Mouse (Mus musculus) heart, embryonic 15.5 days (tissue): ENCODE measurements around the gene Fmc1. TPM values are rescaled to one million over a fixed set of nuclear protein-coding genes. Genes with fewer than 3 reads are reported as not detected.
A peak's percentile ranks its signal among the peaks of the same experiment; 100 is the strongest.
"Not testable (repeated sequence)": the region's sequence is repeated elsewhere in the genome, so short reads cannot be mapped to it uniquely, and the experiment has no call there.

Experiments
- ATAC-seq: fragments of 200-750 bp; cut with Nextera tagmentation; replicated peaks from 2 replicates; pipeline ENCODE4 v1.8.0; 2017; ENCODE audit warnings: low read depth, moderate TSS enrichment; ENCODE audit not compliant: insufficient number of reproducible peaks, insufficient read depth, low FRiP score
- H3K27ac ChIP-seq: fragments of 300-500 bp; sonication (generic); 2 replicates; pipeline ENCODE4 v1.5.1; 2015; ENCODE audit warnings: mild to moderate bottlenecking, inconsistent platforms
- H3K27me3 ChIP-seq: fragments of 300-500 bp; sonication (generic); 2 replicates; pipeline ENCODE4 v1.6.1; 2015; ENCODE audit warnings: inconsistent platforms
- H3K36me3 ChIP-seq: fragments of 300-500 bp; sonication (generic); 2 replicates; pipeline ENCODE4 v1.6.1; 2015; ENCODE audit warnings: mild to moderate bottlenecking, inconsistent platforms
- H3K4me1 ChIP-seq: fragments of 300-500 bp; sonication (generic); replicated peaks from 2 replicates; pipeline ENCODE4 v1.6.1; 2015; ENCODE audit warnings: inconsistent platforms
- H3K4me2 ChIP-seq: fragments of 300-500 bp; sonication (generic); 2 replicates; pipeline ENCODE4 v1.6.1; 2015; ENCODE audit warnings: inconsistent platforms, mild to moderate bottlenecking, moderate library complexity
- H3K4me3 ChIP-seq: fragments of 300-500 bp; sonication (generic); 2 replicates; pipeline ENCODE4 v1.5.1; 2015; ENCODE audit warnings: mild to moderate bottlenecking, inconsistent platforms
- H3K9ac ChIP-seq: fragments of 300-500 bp; sonication (generic); 2 replicates; pipeline ENCODE4 v1.6.1; 2015; ENCODE audit warnings: mild to moderate bottlenecking, inconsistent platforms
- H3K9me3 ChIP-seq: fragments of 300-500 bp; sonication (generic); replicated peaks from 2 replicates; pipeline ENCODE4 v1.6.1; 2016; ENCODE audit warnings: inconsistent platforms
- WGBS: fragments of 180-500 bp; shearing (Covaris S2); methylation state at CpG from one replicate; pipeline ENCODE4 v1.1.7; 2015; ENCODE audit warnings: mixed read lengths; 5-methylcytosine and 5-hydroxymethylcytosine counted together
- polyA plus RNA-seq: library from polyadenylated mRNA; unstranded; fragments of >200 nt; fragmentation: Nextera tagmentation; extraction: Ambion mirVana; gene quantifications from 2 replicates; pipeline ENCODE4 v1.2.1, GENCODE M21; 2015

The Fmc1 gene
- polyA plus RNA-seq, 1 experiment from 2014 or later, result 292 TPM

DNA sequence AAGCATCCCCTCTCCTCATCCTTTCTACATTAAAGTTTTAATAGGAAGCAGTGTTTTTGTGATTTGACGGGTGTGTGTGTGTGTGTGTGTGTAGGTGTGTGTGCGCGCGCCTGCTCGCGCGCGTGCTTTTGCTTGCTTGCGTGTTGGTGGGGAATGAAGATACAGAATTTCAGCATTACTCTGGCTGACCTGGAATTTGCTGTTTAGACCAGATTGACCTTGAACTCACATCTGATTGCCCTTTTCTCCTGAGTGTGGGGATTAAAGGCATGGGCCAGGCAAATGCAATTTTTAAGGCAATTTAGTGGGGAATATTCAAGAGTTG is 2.0 kb downstream of the Fmc1 start:
- no peaks in the 10 kb centered on the region for H3K9me3 ChIP-seq
- WGBS, result under 1% methylated on average over 9 of the region's 9 CpGs
- peaks cover 12% of the 10 kb centered on the region for H3K36me3 ChIP-seq
- H3K4me3 ChIP-seq, result peak overlapping the region; percentile 98
- H3K4me2 ChIP-seq, result peak overlapping the region; percentile 71
- no peaks in the 10 kb centered on the region for H3K27me3 ChIP-seq
- ATAC-seq, result no peak
- H3K9ac ChIP-seq, result peak overlapping the region; percentile 99
- H3K27ac ChIP-seq, result peak overlapping the region; percentile 100
- peaks cover 13% of the 10 kb centered on the region; the same call in 1 of the 2 replicates for H3K4me1 ChIP-seq

DNA sequence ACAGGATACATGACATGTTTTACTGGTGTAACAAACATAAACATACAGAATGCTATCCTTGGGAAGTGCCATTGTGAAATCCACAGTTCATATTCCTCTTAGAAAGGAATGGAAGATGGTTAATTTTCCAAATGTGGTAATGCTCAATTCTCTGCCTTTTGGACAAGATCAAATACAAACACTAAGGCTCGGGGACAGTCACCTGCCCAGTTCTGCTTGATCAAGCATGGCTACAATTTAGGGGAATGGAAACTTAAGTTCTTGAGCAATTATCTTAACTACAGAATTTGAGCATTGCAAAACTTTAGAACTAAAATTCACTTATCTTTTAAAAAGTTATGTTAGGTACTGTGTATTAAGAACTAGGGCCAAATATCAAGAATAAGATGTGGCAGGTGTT is 2.5 kb downstream of the Fmc1 start:
- peak overlapping the region; percentile 100 for H3K27ac ChIP-seq
- H3K9me3 ChIP-seq, result no peaks in the 10 kb centered on the region
- H3K4me1 ChIP-seq, result peaks cover 13% of the 10 kb centered on the region; the same call in 1 of the 2 replicates
- peak overlapping the region; percentile 99 for H3K9ac ChIP-seq
- 86% methylated on average over 1 of the region's 1 CpGs for WGBS
- H3K4me3 ChIP-seq, result peak overlapping the region; percentile 98
- no peaks in the 10 kb centered on the region for H3K27me3 ChIP-seq
- H3K4me2 ChIP-seq, result peak overlapping the region; percentile 71
- peaks cover 13% of the 10 kb centered on the region for H3K36me3 ChIP-seq
- no peak for ATAC-seq

DNA sequence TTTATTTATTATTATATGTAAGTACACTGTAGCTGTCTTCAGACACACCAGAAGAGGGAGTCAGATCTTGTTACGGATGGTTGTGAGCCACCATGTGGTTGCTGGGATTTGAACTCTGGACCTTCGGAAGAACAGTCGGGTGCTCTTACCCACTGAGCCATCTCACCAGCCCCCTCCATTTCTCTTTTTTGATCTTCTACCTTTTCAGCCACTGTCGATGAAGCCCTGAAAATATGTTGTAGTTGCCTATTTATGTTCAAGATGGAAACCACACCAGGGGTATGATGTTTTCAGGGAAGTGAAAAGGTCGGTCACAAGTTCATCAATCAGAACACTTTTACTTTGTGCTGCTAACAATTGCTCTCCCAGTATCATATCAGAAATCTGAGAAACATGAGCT is 10.8 kb downstream of the Fmc1 start:
- not testable (repeated sequence) for ATAC-seq, H3K27me3 ChIP-seq, H3K4me3 ChIP-seq, H3K27ac ChIP-seq, H3K4me2 ChIP-seq, H3K9ac ChIP-seq, H3K9me3 ChIP-seq
- H3K4me1 ChIP-seq, result peaks cover 11% of the 10 kb centered on the region
- H3K36me3 ChIP-seq, result peaks cover 11% of the 10 kb centered on the region
- WGBS, result 89% methylated on average over 5 of the region's 5 CpGs

DNA sequence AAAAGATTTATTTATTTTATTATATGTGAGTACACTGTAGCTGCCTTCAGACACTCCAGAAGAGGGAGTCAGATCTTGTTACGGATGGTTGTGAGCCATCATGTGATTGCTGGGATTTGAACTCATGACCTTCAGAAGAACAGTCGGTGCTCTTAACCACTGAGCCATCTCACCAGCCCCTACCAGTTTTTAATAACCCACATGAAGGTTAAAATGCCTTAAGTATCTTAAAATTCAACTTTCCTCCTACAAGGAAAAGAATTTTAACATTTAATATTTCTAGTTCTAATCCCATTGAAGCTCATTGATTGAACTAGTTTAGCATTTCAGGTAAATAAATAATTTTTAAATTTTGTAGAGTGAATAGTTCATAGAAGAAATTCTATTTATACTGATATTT is 13.7 kb downstream of the Fmc1 start:
- H3K4me2 ChIP-seq, H3K9ac ChIP-seq, H3K27me3 ChIP-seq, ATAC-seq, H3K4me3 ChIP-seq, H3K27ac ChIP-seq, H3K9me3 ChIP-seq, H3K36me3 ChIP-seq: not testable (repeated sequence)
- 78% methylated on average over 2 of the region's 2 CpGs for WGBS
- peaks cover 16% of the 10 kb centered on the region for H3K4me1 ChIP-seq

DNA sequence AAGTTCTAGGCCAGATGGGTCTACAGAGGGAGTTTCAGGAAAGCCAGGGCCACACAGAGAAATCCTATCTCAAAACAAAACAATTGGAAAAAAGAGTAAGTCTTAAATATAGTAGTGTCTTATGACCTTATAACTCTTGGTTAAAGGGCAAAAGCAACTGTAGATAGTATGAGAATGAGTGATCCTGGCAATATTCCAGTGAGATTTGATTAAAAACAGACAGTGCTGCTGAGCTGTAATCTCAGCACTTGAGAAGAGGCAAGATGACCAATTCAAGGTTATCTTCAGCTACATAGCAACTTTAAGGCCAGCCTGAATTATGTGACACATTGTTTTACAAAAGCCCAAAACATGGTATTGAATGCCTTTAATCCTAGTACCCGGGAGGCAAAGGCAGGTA is 14.4 kb downstream of the Fmc1 start:
- H3K9me3 ChIP-seq, result no peaks in the 10 kb centered on the region
- H3K9ac ChIP-seq, result no peak overlapping the region
- no peak overlapping the region for H3K4me2 ChIP-seq
- H3K27me3 ChIP-seq, result no peaks in the 10 kb centered on the region
- H3K4me1 ChIP-seq, result peaks cover 16% of the 10 kb centered on the region
- H3K4me3 ChIP-seq, result no peak overlapping the region
- H3K27ac ChIP-seq, result peak overlapping the region; percentile 50
- no peaks in the 10 kb centered on the region for H3K36me3 ChIP-seq
- 35% methylated on average over 1 of the region's 1 CpGs for WGBS
- no peak for ATAC-seq

DNA sequence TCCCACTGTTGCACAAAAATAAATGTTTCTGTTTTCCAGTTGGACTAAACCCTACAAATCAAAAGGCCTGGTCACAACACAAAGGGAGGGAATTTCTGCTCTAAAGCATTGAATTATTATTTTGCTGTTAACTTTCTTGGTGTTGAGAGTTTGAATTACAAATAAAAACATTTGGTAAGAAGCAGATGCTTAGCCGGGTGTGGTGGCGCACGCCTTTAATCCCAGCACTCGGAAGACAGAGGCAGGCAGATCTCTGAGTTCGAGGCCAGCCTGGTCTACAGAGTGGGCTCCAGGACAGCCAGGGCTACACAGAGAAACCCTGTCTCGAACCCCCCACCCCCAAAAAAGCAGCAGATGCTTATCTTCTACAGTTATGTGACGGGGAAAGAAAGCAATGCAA is 15.3 kb downstream of the Fmc1 start:
- H3K36me3 ChIP-seq, H3K4me2 ChIP-seq, H3K27me3 ChIP-seq, H3K9ac ChIP-seq, H3K4me3 ChIP-seq, ATAC-seq, H3K9me3 ChIP-seq: not testable (repeated sequence)
- 95% methylated on average over 7 of the region's 7 CpGs for WGBS
- Histone ChIP-seq H3K4me1 (peaks cover 16% of the 10 kb centered on the region), H3K27ac (peak overlapping the region; percentile 50; the same call in 1 of the 2 replicates)

DNA sequence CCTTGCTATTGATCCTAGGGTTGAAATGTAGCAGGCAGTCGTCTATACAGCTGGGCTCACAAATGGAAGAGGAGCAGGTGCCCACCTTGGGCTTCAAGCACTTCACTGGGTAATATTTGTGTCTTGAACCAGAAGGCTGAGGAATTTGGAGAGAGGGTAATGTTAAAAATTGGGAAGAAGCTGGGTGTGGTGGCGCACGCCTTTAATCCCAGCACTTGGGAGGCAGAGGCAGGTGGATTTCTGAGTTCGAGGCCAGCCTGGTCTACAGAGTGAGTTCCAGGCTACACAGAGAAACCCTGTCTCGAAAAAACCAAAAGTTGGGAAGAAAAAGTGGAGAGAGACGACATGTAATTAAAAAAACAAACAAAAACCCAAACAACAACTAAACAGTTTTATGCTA is 16.5 kb downstream of the Fmc1 start:
- not testable (repeated sequence) for H3K36me3 ChIP-seq, H3K9me3 ChIP-seq, H3K27me3 ChIP-seq, ATAC-seq
- Histone ChIP-seq H3K9ac (peak overlapping the region; percentile 80), H3K4me3 (peak overlapping the region; percentile 80), H3K27ac (peak overlapping the region; percentile 99), H3K4me1 (peaks cover 26% of the 10 kb centered on the region), H3K4me2 (peak overlapping the region; percentile 62)
- 84% methylated on average over 6 of the region's 6 CpGs for WGBS

DNA sequence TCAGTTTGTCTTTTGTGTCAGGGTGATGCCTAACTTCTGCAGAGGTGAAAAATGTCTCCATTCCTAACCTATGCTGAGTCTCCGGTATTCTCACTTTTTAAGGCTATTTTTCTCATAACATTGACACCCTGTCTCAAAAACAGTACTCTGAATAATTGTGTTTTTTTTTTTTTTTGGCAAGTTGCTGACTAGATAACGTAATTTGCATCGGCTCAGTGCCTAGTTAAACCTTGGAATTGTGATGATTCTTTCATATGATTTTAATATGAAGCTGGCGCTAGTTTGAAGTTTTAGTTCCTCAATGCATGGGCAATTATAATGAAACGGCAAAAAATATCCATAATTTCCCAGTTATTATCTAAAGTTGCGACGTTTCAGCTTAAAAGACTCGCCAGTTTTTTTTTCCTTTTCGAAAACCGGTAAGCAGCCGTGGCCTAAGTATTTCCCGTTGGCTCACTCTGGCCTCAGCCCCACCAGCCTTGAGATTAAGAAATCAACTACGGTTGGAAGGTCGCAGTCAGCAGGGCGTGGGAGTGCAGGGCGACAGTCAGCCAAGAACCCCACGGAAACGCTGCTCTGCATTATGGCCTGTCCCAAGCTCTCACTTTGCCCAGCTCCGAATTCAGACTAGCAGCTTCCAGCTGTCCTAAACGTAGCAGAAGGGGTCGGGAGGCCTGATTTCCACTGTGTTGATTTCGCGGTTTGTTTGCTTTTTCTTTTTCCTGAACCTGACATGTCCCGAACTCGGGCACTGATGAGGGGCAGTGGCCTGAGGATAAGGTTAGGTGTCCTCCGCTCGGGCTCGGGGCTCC is 17.2 kb downstream of the Fmc1 start:
- no peaks in the 10 kb centered on the region for H3K9me3 ChIP-seq
- 0 out of 2 replicates have a peak, but pooled peaks cover under 1% of the 10 kb centered on the region for H3K36me3 ChIP-seq
- peak overlapping the region; percentile 80 for H3K4me3 ChIP-seq
- peak overlapping the region; percentile 80 for H3K9ac ChIP-seq
- peaks cover 27% of the 10 kb centered on the region for H3K4me1 ChIP-seq
- H3K4me2 ChIP-seq, result peak overlapping the region; percentile 62
- ATAC-seq, result peak; percentile 44
- 5% methylated on average over 28 of the region's 28 CpGs for WGBS
- no peaks in the 10 kb centered on the region for H3K27me3 ChIP-seq
- H3K27ac ChIP-seq, result peak overlapping the region; percentile 99

DNA sequence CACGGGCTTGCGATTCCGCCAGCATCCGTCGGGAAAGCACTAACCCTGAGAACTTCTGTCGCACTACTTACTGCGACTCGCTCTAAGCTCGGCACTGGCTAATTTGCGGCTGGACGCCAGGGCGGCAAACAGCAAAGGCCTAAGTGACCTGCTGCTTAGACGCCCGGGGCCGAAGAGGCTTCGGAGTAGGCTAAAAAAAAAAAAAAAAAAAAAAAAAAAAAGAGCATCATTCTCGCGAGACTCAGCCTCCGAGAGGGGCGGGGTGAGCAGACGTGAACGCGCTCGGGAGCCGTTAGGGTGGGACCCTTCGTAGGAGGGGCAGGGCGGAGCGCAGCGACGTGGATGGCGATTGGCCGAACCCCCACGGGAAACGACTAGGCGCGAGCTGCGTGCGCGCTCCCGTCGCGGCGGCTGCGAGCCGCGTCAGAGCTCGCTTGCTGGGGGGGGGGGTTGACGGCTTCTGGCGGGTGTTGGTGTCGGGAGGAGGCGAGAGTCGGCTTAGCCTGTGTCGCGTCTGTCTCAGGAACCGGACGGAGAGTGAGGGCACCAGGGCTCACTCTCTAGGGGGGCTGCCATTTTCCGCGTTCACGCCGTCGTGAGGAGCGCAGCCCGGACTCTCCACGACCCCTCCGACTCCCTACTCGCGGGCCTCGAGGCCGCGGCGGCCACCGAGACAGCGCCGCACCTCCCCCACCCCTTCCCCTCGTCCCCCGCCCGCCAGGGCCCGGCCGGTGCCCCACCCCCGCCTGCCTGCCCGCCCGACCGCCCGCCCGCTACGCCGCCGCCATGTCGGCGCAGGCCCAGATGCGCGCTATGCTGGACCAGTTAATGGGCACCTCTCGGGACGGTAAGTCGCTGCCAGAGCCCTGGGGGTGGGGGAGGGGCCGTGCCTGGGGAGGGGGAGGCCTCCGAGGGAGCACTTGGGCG is 18.0 kb downstream of the Fmc1 start, which contains the start of gene Luc7l2:
Luc7l2 (plus strand) TSS at position 273 of the 927 bp plus-strand sequence.
- H3K36me3 ChIP-seq, result peaks cover 7% of the 10 kb centered on the region; the same call in 1 of the 2 replicates
- no peaks in the 10 kb centered on the region for H3K27me3 ChIP-seq
- peak within 1 kb of the TSS; percentile 62 for H3K4me2 ChIP-seq
- WGBS, result under 1% methylated on average over 79 of the region's 98 CpGs
- peaks cover 34% of the 10 kb centered on the region for H3K4me1 ChIP-seq
- peak within 1 kb of the TSS; percentile 85 for H3K9ac ChIP-seq
- H3K27ac ChIP-seq, result peak within 1 kb of the TSS; percentile 99
- H3K4me3 ChIP-seq, result peak within 1 kb of the TSS; percentile 80
- H3K9me3 ChIP-seq, result no peaks in the 10 kb centered on the region
- peak; percentile 93 for ATAC-seq

DNA sequence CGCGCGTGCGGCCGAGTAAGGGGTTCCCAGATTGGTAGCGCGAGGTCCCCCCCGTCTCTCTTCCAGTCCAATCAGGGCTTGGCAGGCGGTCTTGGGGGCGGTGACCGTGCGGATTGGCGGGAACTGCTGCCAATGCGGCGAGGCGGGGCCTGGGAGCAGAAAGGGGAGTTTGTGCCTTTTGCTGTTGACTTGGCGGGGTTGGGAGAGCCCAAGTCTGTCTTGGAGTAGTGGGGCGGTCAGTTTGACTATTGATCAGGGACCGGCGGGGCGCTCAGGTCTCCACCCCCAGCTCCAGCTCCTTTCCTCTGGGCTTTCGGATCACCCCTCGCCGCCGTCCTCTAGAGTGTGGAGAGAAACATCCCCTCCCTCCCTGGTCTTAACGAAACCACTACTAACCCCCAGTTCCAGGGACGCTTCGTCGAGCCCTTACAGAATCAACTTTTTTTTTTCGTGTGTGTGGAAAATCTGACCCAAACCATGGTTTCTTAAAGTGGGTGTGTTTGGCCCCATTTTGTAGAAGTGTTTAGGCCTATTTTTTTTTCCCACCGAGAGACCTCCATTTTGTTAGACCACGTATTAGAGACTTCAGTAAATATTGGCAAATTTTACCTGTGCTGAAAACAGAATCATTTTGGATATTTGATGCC is 18.8 kb downstream of the Fmc1 start:
- Histone ChIP-seq H3K4me1 (peaks cover 36% of the 10 kb centered on the region), H3K9ac (peak overlapping the region; percentile 85), H3K9me3 (no peaks in the 10 kb centered on the region), H3K27ac (peak overlapping the region; percentile 99), H3K4me3 (peak overlapping the region; percentile 80), H3K36me3 (peaks cover 8% of the 10 kb centered on the region; the same call in 1 of the 2 replicates), H3K4me2 (peak overlapping the region; percentile 55), H3K27me3 (no peaks in the 10 kb centered on the region)
- peak; percentile 91 for ATAC-seq
- under 1% methylated on average over 32 of the region's 32 CpGs for WGBS

DNA sequence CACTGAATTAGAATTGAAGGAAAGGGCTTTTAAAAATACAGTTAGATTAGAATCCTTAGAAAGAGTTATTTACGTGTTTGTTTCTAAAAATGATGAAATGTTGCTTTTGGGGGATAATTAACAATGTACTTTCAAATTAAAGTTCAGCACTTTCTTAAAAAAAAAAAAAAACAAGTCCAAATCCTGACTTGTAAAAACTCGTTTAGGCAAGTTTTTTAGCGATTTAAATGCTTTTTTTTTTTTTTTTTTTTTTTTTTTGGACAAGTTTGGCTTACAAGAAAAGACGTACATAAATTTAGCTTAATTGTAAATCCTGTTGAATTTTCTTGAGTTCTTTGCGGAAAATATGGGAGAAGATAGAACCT is 19.3 kb downstream of the Fmc1 start:
- Histone ChIP-seq H3K9me3 (no peaks in the 10 kb centered on the region), H3K9ac (peak overlapping the region; percentile 85), H3K27ac (peak overlapping the region; percentile 99; the same call in 1 of the 2 replicates), H3K4me1 (peaks cover 37% of the 10 kb centered on the region), H3K36me3 (peaks cover 8% of the 10 kb centered on the region; the same call in 1 of the 2 replicates), H3K27me3 (no peaks in the 10 kb centered on the region), H3K4me2 (peak overlapping the region; percentile 55), H3K4me3 (peak overlapping the region; percentile 80)
- ATAC-seq, result no peak
- 19% methylated on average over 5 of the region's 5 CpGs for WGBS
